Mouse (Mus musculus): Measurements from ENCODE around the gene Adamts14. TPM values are rescaled to one million over a fixed set of nuclear protein-coding genes. Genes with fewer than 3 reads are reported as not detected.

Adamts14 gene
- total RNA-seq (2021): 1 to 10 TPM; 2.1 to 2.4 TPM
- long read RNA-seq, experiment 1, partial matches to known transcripts: 0 of 1 reads
- long read RNA-seq, experiment 1, other reads (novel, unspliced or antisense): 1 of 1 reads
- long read RNA-seq, experiment 2: 0 reads

DNA sequence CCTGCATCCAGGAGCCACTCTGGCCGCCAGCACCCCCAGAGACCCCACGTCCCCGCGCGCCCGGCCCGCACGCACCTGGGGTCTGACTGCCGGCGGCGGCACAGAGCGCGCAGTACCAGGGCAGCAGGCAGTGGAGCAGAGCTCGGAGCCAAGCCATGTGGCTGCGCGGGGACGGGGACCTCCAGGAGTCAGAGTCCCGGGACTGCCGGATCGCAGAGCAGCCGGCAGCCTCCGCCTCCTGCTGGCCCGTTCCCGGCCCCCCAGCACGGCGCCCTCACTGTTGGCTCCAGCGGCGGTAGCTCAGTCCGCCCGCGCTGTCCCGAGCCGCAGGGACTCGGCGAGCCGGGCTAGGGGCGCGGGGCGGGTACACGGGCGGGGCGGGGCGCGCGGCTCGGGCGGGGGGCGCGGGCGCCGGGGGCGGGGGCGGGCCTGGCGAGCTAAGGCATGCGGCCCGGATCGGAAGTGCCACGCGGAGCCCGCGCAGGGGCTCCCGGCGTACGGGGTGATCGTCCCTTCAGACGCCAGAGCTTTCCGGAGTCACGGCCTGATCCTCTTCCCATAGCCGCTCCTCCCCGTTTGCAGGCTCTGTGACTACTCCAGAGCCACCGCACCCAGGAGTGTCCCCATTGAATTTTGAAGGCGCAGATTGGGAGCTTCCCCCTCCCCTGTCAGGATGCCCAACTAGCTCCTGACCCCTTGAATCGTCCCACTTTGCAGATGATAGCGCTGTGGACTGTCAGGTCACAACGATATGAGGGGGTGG is at the start of gene Adamts14:
Gene Adamts14 (minus strand): TSS at position 358 of the 763 bp plus-strand sequence.
- no peak for DNase-seq

DNA sequence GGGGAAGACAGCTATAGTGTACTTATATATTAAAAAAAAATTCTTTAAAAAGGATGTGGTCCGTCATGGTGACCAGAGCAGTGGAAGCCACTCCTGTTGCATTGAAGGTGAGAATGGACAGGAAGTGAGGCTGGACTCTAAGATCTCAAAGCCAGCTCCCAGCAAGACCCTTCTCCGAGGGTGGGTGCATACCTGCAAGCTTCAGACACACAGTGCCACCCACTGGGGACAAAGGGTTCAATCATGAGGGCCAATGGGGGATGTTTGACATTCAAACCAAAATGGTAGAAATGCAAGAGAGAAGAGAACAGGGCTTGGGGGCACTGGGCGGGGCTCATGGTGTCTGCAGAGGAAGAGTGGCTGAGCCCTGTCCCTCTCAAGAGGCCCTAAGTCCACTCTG is 45.3 kb upstream of the Adamts14 start:
- no peak for DNase-seq

DNA sequence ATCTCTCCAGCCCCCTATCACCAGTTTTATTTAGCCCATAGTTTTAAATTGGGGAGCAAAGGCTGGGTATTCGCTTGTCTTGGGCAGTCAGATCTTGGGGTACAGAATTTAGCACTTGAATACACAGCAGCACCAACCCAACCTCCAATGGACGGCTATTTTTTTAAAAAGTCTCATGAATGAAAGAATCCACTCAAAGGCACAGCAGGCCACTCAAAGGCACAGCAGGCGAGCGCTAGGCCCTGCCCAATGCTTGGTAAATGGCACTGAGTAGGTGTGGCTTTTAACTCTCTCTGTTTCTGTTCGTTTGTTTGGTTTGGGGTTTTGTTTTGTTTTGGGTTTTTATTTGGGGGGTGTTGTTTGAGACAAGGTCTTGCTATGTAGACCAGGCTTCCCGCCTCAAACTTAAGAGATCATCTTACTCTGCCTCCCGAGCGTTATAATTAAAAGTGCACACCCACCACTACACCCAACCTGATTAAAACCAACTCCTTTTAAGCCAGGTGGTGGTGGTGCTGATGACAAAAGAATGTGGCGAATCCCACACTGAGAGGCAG is 42.2 kb upstream of the Adamts14 start:
- no peak for DNase-seq

DNA sequence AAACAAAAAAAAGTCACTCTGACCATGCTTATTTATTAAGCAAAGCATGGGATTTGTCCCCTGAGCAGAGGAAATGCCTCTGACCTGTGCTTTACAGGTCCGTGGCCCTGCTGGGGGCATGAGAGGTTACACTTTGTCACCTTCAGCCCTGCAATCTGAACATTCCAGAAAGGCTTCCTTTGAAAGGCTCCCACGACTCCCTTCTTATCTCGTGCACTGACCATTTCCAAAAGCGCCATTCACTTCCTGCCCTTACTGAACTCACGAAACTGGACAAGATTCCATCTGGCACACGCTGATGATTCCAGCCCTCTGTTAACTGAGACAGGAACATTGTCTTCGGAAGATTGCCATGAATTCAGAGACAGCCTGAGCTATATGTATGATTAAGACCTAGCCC is 40.5 kb upstream of the Adamts14 start:
- no peak for DNase-seq

DNA sequence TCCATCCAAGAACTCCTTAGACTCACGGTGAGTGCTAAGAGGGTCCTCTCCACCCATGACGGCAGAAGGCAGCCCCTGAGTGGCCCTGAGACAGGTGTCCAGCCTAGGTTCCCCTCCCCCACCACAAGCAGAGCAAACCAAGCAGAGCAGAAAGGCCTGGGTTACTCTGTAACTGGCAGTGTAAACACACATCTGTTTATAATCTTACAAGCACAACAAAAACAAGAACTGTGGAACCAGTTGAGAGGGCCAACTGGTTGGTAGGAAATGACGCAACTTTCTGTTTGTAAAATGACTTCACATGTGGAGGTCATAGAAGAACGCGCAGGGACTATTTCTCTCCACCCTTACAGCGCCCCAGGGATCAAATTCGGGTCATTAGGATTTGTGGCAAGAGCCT is 39.5 kb upstream of the Adamts14 start:
- DNase-seq: no peak

DNA sequence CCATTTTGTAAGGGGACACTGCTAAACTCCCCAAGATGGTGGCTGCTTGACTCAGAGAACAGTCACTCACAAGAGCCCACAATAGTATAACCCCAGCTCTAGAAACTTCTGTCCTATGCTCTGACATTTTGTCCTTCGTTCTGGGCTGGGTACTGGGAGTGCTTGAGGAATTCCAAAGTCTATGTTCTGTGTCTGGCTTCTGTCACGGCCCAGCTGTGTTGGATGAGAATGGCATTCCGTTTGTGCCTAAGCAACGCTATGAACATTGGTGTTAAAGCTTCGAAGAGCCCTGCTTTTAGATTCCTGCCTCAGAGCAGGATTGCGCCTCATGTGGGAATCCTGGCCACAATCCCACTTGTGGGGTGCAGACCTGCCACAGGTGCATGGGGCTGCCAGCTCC is 38.9 kb upstream of the Adamts14 start:
- DNase-seq: no peak

DNA sequence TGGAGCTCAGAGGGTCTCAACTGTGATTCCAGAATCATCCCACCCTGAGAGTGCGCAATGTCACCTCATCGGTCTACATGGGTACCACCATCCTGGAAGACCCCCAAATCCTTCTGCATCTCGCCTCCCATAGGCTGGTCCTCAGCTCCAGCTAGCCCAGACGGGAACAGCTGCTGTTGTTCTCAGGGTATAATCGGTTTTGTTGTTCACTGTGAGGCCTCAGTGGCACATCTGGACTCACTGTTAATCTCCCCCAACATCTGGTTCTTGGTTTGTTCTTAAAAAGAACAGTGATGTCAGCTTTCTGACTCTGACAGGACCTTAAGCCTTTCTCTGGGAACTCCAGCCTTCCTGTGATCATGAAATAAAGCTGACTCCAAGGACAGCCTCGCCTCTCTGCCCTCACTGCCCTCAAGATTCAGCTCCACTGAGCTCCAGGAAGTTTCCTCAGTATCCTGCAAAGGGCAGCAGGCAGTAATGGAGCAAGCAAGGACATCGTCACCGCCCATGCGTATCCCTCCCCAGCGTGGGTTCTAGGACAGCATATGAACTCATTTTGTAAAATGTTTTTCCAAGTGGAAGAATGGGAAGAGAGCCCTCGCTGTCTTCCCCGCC is 35.6 kb upstream of the Adamts14 start:
- DNase-seq: no peak

DNA sequence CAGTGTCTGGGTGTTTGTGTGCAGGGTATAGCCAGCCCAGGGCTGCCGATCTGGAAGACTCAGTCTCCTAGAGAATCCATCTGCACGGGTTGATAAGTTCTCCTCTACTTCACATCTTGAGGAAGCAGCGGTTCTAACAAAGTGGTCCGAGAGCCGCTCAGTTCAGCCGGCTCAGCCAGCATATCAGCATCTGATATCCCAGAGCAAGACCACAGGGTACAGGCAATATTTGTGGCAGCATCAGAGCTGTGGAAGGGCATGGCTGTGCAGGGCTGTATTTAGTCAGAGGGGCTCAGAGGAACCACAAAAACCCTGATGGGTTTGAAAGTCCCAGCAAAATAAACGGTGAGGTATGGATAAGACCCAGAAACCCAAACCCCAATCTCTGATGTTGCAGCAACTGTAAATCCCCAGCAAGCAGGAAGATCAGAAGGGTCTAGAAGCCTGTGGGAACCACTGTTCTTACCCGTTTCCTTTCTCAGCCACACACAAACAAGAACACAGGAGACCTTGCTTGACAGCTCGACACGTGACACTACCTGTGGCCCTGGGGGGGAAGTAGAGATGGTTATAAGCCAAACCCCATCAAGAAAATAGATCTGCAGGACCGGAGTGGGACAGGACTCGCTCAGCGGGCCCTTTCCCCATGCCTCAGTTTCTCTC is 32.8 kb upstream of the Adamts14 start:
- DNase-seq: no peak

DNA sequence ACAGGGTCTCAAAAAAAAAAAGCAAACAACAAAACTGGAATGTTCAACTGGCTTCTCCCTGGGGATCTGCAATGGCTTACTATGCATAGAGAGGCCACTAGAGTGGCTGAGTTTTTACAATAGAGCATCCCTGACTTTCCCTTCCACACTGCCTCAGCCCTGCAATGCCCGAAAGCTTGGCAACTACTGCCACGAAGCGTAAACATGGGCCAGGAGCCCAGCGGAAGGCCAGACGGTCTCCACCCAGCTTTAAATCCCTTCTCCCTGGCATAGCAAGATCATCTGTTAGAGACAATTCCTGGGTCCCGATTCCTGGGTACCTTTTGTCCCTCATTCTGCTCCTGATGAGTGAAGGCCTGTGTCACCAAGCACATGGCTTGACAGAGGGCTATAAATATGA is 30.8 kb upstream of the Adamts14 start:
- DNase-seq: no peak

DNA sequence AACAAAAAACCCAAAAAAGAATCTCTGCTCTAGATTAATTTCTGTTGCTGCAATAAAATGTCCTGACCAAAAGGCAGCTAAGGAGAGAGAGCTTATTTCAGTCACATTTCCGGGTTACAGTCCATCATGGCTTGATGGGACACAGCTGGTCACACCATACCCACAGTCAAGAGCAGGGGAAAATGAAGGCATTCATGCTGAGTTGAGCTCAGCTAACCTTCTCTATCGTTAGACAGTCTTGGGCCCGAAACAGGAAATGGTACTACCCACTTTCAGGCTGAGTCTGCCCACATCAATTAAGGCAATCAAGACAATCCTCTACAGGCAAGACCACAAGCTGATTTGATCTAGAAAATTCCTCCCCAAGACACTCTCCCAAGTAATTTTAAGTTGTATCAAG is 27.8 kb upstream of the Adamts14 start:
- DNase-seq: no peak

DNA sequence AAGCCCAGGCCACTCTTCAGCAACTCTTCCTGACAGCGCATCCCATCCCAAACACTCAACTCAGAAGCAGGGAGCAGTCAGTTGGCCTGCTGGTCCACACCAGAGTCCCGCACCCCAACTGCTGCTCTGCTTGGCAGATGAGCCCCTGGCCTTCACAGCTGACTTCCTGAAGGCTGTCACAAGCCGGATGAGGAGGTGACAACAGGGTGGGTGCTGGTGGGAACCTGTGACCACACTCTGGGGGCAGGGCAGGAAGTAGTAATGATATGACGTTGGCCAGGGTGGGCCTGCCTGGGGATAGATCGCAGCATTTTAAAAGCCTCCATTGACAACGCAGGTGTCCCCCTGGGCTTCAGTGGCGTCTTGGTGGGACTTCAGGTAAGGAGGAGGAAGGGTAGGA is 24.2 kb upstream of the Adamts14 start, which contains the start of gene Prf1:
Gene Prf1 (plus strand): TSS at position 357 of the 400 bp plus-strand sequence.
- DNase-seq: no peak

DNA sequence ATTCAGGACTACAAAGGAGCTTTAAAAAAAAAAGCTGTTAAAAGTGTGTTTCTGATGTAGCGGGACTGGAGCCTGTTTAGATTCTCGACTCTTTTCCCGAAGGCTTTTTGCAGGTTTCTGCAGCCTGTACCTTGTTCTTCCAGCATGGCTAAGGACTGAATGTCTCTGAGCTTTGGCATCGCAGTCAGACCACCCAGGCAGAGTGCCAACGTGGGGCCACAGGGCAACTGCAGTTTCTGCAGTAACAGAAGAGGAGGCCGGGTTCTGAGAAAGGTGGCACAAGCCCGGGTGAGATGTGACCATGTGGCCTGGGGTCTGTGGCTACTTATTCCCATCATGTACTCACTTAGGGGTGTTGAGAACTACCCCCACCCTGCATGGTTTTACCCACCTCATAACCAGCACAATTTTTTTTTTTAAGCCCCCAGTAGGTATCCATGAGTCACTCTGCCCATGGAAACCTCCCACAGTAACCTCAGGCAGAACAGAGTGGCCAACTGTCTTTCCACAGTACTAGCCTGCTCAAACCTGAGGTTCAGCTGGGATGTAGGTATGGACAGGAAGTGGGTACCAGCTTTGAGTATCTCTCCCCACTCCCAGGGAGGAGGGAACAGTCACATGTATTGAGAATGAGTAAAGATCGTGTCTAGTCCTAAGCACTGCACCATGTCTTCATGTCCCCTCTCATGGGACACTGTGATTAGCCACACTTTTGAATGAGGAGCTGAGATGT is 23.6 kb upstream of the Adamts14 start:
- DNase-seq: no peak

DNA sequence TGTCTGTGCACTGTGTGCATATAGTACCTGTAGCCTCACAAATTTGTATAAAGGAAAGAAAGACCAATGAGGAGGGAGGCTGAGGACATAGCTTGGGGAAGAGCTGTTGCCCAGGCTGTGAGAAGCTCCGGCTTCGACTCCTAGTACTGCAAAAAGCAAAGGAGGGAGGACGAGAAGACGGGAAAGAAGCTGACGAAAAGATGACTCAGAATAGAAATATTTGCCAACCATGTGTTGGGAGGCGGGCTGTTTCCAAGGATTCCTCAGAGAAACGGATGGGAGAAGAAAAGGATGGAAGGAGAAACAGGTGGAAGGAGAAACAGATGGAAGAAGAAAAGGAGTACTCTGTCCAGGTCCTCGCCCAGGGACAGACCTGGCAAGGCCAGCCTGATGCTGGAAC is 21.0 kb upstream of the Adamts14 start:
- no peak for DNase-seq

DNA sequence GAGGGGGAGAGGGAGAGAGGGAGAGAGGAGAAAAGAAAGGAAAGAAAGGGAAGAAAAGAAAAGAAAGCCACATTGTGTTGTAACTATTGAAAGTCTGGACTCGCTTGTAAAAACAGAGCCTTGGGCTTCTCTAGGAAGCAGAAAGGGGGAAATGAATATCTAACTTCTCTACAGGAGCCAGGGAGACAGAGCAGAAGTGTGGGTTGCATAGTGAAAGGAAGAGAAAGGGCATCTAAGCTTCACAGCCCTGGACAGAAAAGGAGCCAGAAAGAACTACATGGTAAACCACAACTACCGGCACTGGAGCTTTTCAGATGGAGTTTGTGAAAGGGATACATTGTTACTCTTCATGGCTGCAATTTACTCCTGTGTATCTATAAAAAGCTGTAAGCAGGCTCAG is 17.2 kb upstream of the Adamts14 start:
- no peak for DNase-seq

DNA sequence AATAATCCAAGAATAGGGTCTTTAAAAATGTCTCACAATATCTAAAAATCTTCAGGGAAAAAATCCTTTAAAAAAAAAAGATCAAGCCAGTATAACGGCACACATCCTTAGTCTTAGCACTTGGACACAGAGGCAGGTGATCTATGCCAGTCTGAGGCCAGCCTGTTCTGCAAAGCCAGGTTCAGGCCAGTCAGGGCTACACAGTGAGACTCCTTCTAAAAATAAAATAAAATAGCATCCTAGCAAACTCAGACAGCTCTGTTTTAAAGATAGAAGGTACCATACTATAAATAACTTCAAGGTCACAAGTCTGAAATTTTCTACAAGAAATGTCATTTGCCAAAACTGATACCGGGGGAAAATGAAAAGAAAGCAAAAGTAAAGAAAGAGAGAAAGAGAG is 16.8 kb upstream of the Adamts14 start:
- DNase-seq: no peak

DNA sequence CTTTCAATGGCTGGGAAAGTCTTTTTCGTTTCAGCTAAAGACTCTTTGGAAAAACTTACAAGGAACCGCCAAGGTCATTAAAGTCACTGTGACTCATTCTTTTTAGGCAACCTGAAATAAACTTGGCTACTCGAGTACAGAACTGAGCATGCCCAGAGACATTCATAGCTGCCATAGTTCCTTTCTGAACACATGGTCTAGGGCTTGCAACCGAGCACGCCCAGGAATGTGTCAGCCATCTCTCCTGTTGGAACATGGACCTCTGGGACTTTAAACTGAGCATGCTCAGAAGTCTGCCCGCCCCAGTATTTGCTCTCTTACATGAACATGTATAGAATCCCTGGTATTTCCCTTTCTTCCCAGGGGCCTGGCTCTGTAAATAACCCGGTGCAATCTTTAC is 13.0 kb upstream of the Adamts14 start:
- no peak for DNase-seq

DNA sequence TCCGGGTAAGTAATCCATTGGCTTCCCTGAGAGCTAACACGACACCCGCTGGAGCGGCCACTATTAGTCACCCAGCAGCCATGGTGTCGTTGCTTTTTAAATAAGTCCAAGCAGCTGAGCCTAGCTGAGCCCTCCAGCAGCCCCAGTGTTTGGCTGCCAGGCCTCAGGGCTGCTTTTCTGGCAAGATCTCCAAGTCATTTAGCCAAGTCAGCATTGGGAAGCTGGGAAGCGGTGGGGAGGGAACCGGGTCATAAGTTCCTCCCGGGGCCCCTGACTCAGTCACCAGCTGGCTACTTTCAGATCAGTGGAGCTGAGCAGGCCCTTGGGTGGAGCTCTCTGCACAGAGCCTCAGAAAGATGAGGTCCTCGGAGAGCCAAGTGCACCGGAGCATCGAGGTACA is 12.0 kb upstream of the Adamts14 start:
- DNase-seq: peak; percentile 86

DNA sequence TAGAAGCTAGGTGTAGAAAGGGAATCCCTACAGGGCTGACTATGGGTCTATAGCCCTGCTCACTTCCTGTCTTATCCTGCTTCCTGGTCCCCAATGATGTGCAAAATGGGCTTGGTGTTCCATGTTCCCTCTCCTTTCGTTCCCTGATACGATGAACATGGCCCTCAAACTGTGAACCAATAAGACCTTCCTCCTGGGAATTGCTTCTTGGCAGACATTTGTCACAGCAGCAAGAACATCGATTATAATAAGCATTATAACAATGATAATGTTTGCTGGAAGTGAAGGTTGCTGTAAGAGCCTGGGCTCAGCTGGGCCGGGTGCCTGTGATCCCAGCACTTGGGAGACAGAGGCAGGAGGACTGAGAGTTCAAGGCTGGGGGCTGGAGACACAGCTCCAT is 11.1 kb upstream of the Adamts14 start:
- no peak for DNase-seq

DNA sequence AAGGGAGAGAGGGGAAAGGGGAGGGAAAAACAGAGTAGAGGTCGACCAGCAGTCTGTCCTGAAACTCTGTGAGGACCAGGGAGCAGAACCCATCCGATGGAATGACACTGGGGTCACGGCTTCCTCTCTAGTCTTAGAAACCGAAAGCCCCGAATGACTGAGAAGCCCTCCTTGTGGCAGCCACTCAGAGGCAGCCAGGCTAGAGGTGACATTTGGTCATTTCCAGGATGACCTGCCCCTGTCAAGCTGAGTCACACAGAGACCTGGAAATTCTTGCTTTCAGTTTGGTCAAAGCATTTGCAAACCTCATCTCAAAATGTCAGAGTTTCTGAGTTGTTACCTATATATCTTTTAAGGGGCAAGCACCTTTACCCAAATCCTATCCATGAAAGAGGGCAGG is 7.9 kb upstream of the Adamts14 start:
- no peak for DNase-seq

DNA sequence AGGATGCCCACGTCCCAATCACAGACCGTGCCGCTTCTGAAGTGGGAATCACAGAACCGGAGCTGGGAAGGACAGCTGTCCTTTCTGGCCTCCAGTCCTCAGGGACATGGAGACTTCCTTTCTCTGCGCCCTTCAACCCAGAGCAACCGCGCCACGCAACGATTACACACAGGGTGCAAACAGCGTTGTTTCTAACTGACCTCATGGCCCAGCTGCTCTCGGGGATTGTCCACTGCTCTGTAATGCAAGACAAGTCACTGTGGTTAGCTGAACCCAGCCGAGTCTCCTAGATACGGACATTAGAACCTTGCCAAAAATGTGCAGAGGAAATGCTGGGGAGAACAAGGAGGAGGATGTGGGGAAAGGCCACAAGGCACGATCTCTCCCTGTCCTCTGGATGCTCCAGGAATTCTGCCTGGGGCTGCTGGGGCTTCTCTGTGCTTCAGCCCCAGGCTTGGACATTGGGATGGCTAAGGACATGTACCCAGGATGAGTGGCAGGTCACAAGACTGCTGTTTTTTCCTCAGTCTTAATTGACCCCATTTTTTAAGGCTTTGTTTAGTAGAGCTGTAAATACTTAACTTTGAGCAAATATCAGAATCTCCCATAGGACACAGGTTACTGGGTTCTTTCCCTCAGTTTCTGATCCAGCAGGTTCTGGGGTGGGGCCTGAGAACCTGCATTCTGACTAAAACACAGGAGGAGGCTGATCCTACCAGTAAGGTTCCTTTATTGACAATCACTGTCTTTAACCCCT is 4.9 kb upstream of the Adamts14 start:
- peak; percentile 79 for DNase-seq

DNA sequence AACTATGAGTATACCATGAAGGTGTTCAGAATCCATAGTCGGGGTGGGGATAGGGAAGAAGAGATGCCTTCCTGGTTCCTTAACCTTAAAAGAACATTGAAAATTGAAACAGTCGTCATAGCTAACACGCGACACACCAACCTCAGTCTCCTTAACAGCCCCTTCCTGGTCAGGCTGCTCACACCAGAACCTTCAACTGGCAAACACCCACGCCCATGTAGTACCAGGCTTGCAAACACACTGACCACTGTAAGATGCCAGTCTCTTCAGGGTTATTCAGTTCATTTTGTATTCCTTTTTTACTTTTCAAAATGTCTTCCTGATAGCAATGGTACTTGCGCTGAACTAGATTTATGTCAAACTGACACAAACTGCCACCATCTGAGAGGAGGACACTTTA is 3.8 kb upstream of the Adamts14 start:
- no peak for DNase-seq
